Mouse (Mus musculus): ENCODE measurements around the gene Zfp980.
"Not testable (repeated sequence)": the region's sequence is repeated elsewhere in the genome, so short reads cannot be mapped to it uniquely, and the experiment has no call there.

Zfp980 gene

GRCm38 (mm10) chr4:145670385-145670784 lies at the start of gene Zfp980:
TSS of gene Zfp980 (plus strand) at chr4:145670685.
- not testable (repeated sequence) for DNase-seq

GRCm38 (mm10) chr4:145640416-145641185 lies 29.9 kb upstream of the Zfp980 start:
- DNase-seq, result peak; percentile 5

- DNase-seq, result not testable (repeated sequence)
Measured at GRCm38 (mm10) chr4:145674286-145674780, 3.8 kb downstream of the Zfp980 start.

DNA sequence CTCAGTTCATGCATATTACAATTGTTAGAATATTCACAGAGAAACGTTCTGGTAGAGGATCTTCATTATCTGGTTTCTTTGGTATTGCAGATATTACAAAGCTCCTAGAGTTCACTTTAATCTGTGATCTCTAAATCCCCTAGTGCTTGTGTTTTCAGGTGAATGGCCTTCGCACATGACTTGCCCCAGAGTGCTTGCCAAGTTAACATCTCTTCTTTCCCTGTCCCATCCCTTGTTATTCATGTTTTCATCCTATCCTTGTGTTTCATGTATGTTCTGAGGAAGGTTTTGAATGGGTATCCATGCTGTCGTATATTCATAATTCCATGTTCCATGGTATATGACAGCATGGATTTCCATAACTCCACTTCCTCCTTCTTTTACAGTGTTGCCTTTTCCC lies 9.7 kb downstream of the Zfp980 start:
- DNase-seq, result peak; percentile 7

- DNase-seq, result not testable (repeated sequence)
Measured at GRCm38 (mm10) chr4:145680672-145681387, 10.3 kb downstream of the Zfp980 start.

- not testable (repeated sequence) for DNase-seq
Measured at GRCm38 (mm10) chr4:145682021-145682420, 11.5 kb downstream of the Zfp980 start.

DNA sequence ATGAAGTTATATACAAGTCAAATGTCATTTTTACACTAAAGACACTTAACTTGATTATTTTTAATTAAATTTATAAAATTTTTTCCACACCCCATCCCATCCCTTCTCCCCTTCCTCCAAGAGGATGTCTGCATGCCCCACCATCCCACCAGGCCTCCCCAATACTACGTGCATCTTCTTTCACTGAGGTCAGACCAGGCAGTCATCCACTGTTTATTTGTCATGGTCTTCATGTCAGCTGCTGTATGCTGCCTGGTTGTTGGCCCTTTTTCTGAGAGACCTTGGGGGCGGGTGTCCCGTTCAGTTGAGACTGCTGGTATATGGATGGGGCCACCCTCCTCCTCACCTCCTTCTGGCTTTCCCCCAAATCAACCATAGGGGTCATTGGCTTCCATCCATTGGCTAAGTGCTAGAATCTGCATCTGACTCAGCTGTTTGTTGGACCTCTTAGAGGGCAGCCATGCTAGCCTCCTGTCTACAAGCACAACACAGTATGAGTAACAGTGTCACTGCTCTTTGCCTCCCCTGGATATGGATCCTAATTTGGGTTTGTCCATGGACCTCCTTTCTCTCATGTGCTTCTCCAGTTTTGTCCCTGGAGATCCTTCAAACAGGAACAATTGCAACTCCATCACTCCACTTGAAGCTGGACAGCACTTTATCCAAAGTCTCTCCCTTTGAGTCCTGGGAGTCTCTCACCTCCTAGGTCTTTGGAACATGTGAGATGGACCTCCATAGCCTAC lies 12.7 kb downstream of the Zfp980 start:
- DNase-seq, result not testable (repeated sequence)

DNA sequence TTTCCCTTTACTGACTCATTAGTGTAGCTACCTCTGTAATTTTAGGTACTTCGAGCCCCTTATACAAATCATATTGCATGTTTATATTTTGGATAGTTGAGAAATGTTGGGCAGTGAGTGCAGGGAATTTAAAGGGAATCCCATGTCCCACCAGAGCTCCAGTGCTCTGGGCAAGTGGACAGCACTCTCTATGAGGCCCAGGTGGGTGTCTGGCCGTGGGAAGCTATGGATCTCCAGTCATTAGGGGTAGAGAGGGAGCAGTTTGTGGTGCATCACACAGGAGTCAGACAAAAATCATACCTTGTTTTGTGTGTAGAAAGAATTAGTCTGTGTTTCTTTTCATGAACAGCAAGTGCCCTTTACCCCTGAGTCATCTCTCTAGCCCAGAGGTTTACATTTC lies 15.6 kb downstream of the Zfp980 start:
- not testable (repeated sequence) for DNase-seq

DNA sequence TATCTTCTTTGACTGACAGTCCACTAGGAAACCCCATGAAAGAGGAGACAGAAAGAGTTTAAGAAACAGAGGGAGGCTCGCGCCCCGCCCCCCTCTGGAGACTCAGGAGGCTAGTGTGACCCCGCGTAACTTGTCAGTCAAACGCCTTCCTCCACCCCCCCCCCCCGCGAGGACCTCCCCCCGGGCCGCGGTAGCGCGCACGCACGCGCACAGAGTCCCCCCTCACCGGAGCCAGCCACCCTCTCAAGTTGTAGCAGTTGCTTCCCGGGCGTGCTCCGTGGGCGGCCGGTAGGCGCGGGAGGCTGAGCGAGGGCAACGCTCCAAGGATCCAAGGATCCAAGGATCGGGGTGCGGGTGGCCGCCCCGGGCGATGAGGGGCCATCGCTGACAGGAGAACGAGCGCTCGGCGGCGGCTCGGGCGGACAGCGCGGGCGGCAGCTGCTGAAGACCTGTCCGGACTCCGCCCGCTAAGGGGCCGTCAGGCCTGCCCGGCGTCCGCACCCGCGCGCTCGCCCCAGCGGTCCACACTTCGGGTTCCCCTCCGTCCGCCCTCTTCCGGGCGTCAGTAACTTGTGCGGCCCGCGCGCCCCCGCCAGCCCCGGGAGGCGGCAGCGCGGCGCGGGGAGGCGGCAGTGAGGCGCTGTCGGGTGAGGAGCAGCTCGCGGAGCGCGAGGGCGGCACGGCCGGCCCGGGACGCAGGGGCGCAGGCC lies 74.6 kb downstream of the Zfp980 start:
- peak; percentile 8 for DNase-seq

- DNase-seq, result not testable (repeated sequence)
Measured at GRCm38 (mm10) chr4:145745645-145745991, 75.1 kb downstream of the Zfp980 start.
